Mouse (Mus musculus) embryonic facial prominence, embryonic 14.5 days (tissue): Measurements from ENCODE around the gene Cer1. TPM values are rescaled to one million over a fixed set of nuclear protein-coding genes. Genes with fewer than 3 reads are reported as not detected.

Source experiments
- ATAC-seq: fragments of 200-750 bp; cut with Nextera tagmentation; 2 replicates; pipeline ENCODE4 v1.8.0; 2017; ENCODE audit warnings: low read depth, moderate number of reproducible peaks, moderate TSS enrichment
- DNase-seq: peaks from one replicate; pipeline ENCODE4 v3.0.0-alpha.2; 2015; ENCODE audit warnings: low spot score
- H3K27ac ChIP-seq: fragments of 300-500 bp; sonication (generic); replicated peaks from 2 replicates; pipeline ENCODE4 v1.5.1; 2014; ENCODE audit warnings: low read depth, mild to moderate bottlenecking, low read length, moderate library complexity
- H3K27me3 ChIP-seq: fragments of 300-500 bp; sonication (generic); replicated peaks from 2 replicates; pipeline ENCODE4 v1.6.1; 2014; ENCODE audit warnings: low read length; ENCODE audit not compliant: control insufficient read depth, insufficient read depth
- H3K36me3 ChIP-seq: fragments of 300-500 bp; sonication (generic); 2 replicates; pipeline ENCODE4 v1.6.1; 2014; ENCODE audit warnings: low read length, mixed read lengths; ENCODE audit not compliant: control insufficient read depth, insufficient read depth
- H3K4me1 ChIP-seq: fragments of 300-500 bp; sonication (generic); 2 replicates; pipeline ENCODE4 v1.6.1; 2014; ENCODE audit warnings: antibody characterized with exemption, low read length; ENCODE audit not compliant: control insufficient read depth, insufficient read depth
- H3K4me2 ChIP-seq: fragments of 300-500 bp; sonication (generic); 2 replicates; pipeline ENCODE4 v1.6.1; 2014; ENCODE audit warnings: low read depth, mild to moderate bottlenecking, low read length, moderate library complexity, mixed read lengths
- H3K4me3 ChIP-seq: fragments of 300-500 bp; sonication (generic); 2 replicates; pipeline ENCODE4 v1.5.1; 2014; ENCODE audit warnings: low read depth, mild to moderate bottlenecking, low read length
- H3K9ac ChIP-seq: fragments of 300-500 bp; sonication (generic); 2 replicates; pipeline ENCODE4 v1.6.1; 2014; ENCODE audit warnings: low read depth, mild to moderate bottlenecking, low read length, moderate library complexity, mixed read lengths
- H3K9me3 ChIP-seq: fragments of 300-500 bp; sonication (generic); 2 replicates; pipeline ENCODE4 v1.6.1; 2016; ENCODE audit warnings: low read length; ENCODE audit not compliant: control insufficient read depth
- WGBS: fragments of 180-500 bp; shearing (Covaris S2); extraction: QIAGEN DNeasy Blood & Tissue Kit; methylation state at CpG from one replicate; pipeline ENCODE4 v1.1.7; 2014; 5-methylcytosine and 5-hydroxymethylcytosine counted together
- polyA plus RNA-seq: library from polyadenylated mRNA; unstranded; fragments of >200 nt; fragmentation: Nextera tagmentation; extraction: Ambion mirVana; gene quantifications from 2 replicates; pipeline ENCODE4 v1.2.1, GENCODE M21; 2014

The Cer1 gene
- polyA plus RNA-seq, 1 experiment from 2014 or later = 0.65 TPM

DNA sequence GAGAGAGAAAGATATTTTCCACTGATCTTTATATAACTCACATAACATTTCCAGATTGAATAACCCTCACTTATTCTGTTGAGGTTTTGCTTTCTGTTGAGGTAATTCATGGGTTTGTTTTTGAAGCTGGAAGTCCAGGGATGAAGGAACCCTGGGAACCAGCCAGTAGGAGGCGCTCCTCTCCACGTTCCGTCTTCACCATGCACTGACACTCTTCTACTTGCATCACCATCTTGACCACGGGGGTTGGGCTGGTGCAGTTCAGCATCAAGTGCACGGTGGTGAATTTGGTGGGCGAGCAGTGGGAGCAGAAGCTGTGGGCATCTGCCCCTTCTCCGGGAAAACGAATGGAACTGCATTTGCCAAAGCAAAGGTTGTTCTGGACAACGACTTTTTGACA, 2.4 kb downstream of the Cer1 start:
- peaks cover 7% of the 10 kb centered on the region for H3K4me1 ChIP-seq
- no peak for DNase-seq
- H3K4me3 ChIP-seq = no peak overlapping the region

DNA sequence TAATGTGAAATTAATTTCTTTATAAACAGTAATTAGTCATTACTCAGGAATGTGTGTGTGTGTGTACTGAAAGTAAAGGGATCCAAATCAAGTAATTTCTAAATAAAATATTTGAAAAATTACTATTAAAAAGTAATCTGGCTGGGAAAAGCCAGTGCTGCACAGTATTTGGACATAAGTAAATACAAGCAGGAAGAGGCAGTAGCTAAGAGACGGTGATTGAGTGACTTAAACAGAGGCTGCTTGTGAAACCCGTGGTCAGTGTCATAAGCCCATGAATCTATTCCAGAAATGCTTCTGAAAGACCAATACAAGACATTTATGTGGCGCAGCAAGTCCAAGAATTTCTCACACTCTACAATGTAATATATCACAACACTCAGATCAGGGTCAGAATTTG, 3.6 kb downstream of the Cer1 start:
- DNase-seq = no peak
- WGBS = 75% methylated on average over 3 of the region's 3 CpGs
- no peak overlapping the region for H3K27ac ChIP-seq
- no peaks in the 10 kb centered on the region for H3K9me3 ChIP-seq
- no peak overlapping the region for H3K4me3 ChIP-seq
- ATAC-seq = no peak
- no peaks in the 10 kb centered on the region for H3K27me3 ChIP-seq
- H3K36me3 ChIP-seq = no peaks in the 10 kb centered on the region
- peaks cover 7% of the 10 kb centered on the region for H3K4me1 ChIP-seq
- no peak overlapping the region for H3K9ac ChIP-seq
- H3K4me2 ChIP-seq = no peak overlapping the region

More for the DNA sequence above, 2.4 kb downstream of the Cer1 start:
- Histone ChIP-seq H3K4me2 (no peak overlapping the region), H3K36me3 (no peaks in the 10 kb centered on the region), H3K9me3 (no peaks in the 10 kb centered on the region), H3K27ac (no peak overlapping the region), H3K9ac (no peak overlapping the region), H3K27me3 (no peaks in the 10 kb centered on the region)
- 82% methylated on average over 9 of the region's 9 CpGs for WGBS
- no peak for ATAC-seq

- H3K9me3 ChIP-seq = no peaks in the 10 kb centered on the region
- WGBS = 66% methylated on average over 2 of the region's 2 CpGs
- no peak overlapping the region for H3K9ac ChIP-seq
- H3K36me3 ChIP-seq = no peaks in the 10 kb centered on the region
- peaks cover 7% of the 10 kb centered on the region for H3K4me1 ChIP-seq
- no peak for ATAC-seq
- no peak overlapping the region for H3K4me2 ChIP-seq
- no peak overlapping the region for H3K4me3 ChIP-seq
- no peaks in the 10 kb centered on the region for H3K27me3 ChIP-seq
- no peak overlapping the region for H3K27ac ChIP-seq
- DNase-seq = no peak
Measured at GRCm38 (mm10) chr4:82880243-82880642, 4.7 kb downstream of the Cer1 start.

- WGBS = 82% methylated on average over 6 of the region's 6 CpGs
- H3K36me3 ChIP-seq = no peaks in the 10 kb centered on the region
- no peak for DNase-seq
- ATAC-seq = no peak
- H3K4me3 ChIP-seq = no peak overlapping the region
- H3K9ac ChIP-seq = no peak overlapping the region
- H3K4me1 ChIP-seq = no peaks in the 10 kb centered on the region
- no peak overlapping the region for H3K4me2 ChIP-seq
- H3K9me3 ChIP-seq = no peaks in the 10 kb centered on the region
- no peak overlapping the region for H3K27ac ChIP-seq
- no peaks in the 10 kb centered on the region for H3K27me3 ChIP-seq
Measured at GRCm38 (mm10) chr4:82879152-82879551, 5.8 kb downstream of the Cer1 start.

- DNase-seq (no peak), ATAC-seq (no peak)
- no peaks in the 10 kb centered on the region for H3K9me3 ChIP-seq
- H3K4me1 ChIP-seq = peaks cover 3% of the 10 kb centered on the region; the same call in 1 of the 2 replicates
- H3K36me3 ChIP-seq = no peaks in the 10 kb centered on the region
- no peak overlapping the region for H3K4me3 ChIP-seq
- no peak overlapping the region for H3K9ac ChIP-seq
- 83% methylated on average over 2 of the region's 2 CpGs for WGBS
- no peaks in the 10 kb centered on the region for H3K27me3 ChIP-seq
- H3K4me2 ChIP-seq = no peak overlapping the region
- H3K27ac ChIP-seq = no peak overlapping the region
Measured at GRCm38 (mm10) chr4:82876656-82877055, 8.3 kb downstream of the Cer1 start.

GRCm38 (mm10) chr4:82875532-82875931, 9.4 kb downstream of the Cer1 start:
- Histone ChIP-seq H3K9me3 (no peaks in the 10 kb centered on the region), H3K27ac (no peak overlapping the region), H3K4me1 (peaks cover 3% of the 10 kb centered on the region; the same call in 1 of the 2 replicates), H3K9ac (no peak overlapping the region), H3K27me3 (no peaks in the 10 kb centered on the region), H3K36me3 (no peaks in the 10 kb centered on the region), H3K4me3 (no peak overlapping the region), H3K4me2 (no peak overlapping the region)
- ATAC-seq (no peak), DNase-seq (no peak)
- WGBS = 49% methylated on average over 4 of the region's 4 CpGs

DNA sequence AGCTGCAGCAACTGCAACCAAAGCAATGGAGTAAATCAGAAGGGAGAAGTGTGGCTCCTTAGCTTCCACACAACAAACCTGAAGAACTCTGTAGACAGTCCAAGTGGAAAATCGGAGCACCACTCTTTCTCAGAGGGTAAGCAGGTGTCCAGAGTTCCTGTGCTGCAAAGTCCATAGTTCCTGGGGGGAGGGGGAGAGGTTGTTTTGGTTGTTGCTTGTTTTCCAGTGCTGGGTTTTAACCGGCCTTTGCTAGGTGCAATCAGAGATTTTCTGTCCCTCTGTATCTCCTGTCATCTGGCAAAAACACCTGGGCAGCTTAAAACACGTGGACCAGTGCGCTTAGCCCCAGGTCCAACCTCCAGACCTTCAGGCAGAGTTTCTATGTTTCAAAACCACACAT, 10.2 kb downstream of the Cer1 start:
- Histone ChIP-seq H3K36me3 (no peaks in the 10 kb centered on the region), H3K9me3 (no peaks in the 10 kb centered on the region), H3K4me3 (no peak overlapping the region), H3K27ac (no peak overlapping the region), H3K9ac (no peak overlapping the region), H3K4me1 (peaks cover 3% of the 10 kb centered on the region; the same call in 1 of the 2 replicates), H3K27me3 (no peaks in the 10 kb centered on the region), H3K4me2 (no peak overlapping the region)
- DNase-seq = no peak
- no peak for ATAC-seq
- WGBS = 47% methylated on average over 4 of the region's 4 CpGs

DNA sequence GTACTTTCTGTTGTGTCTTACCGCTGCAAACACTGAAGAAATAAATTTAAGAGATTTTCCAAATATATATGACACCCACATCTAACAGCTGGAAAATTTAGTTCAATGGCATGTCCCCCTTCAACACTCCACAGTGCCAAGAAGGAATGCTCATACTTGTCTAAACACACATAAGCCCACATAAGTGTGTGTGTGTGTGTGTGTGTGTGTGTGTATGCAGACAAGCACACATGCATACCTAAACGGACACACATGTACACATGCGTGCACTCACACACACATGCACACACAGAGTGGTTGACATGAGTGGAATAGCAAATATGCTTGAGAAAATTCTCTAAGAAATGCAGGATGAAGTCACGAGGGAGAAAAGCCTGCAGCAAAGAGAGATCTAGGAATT, 12.4 kb downstream of the Cer1 start:
- no peak overlapping the region for H3K9ac ChIP-seq
- no peak for DNase-seq
- ATAC-seq = no peak
- no peak overlapping the region for H3K4me3 ChIP-seq
- WGBS = 64% methylated on average over 4 of the region's 4 CpGs
- H3K27ac ChIP-seq = no peak overlapping the region
- no peaks in the 10 kb centered on the region for H3K36me3 ChIP-seq
- no peaks in the 10 kb centered on the region for H3K9me3 ChIP-seq
- no peak overlapping the region for H3K4me2 ChIP-seq
- H3K27me3 ChIP-seq = no peaks in the 10 kb centered on the region
- peaks cover 3% of the 10 kb centered on the region; the same call in 1 of the 2 replicates for H3K4me1 ChIP-seq

DNA sequence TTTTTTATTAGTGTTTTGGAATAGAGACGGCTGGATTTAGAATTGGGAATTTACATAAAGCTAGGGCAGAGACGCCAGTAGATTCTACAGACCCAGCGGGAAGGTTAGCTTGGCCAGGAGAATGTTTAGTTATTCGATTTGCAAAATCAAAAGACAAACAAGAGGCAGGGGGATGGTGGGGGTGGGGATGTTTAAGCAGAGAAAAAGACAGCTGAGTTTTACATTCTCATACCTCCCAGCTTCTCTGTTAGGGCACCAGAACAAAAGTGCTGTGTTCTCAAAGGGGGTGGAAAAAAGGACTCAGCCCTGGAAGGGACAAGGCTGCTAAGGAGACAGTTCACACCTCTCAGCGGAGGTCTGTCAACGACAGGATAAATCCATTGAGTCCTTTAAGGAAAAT, 12.8 kb downstream of the Cer1 start:
- Histone ChIP-seq H3K4me2 (no peak overlapping the region), H3K27me3 (no peaks in the 10 kb centered on the region)

More for the DNA sequence above, 12.8 kb downstream of the Cer1 start:
- DNase-seq (no peak), ATAC-seq (no peak)
- Histone ChIP-seq H3K27ac (no peak overlapping the region), H3K4me3 (no peak overlapping the region), H3K4me1 (peaks cover 3% of the 10 kb centered on the region; the same call in 1 of the 2 replicates), H3K36me3 (no peaks in the 10 kb centered on the region), H3K9me3 (no peaks in the 10 kb centered on the region), H3K9ac (no peak overlapping the region)
- 39% methylated on average over 6 of the region's 6 CpGs for WGBS
